ENCODE assay signal across 16 mouse cellular contexts in genomic region chr14:9721917-9722472, GRCm38 (mm10).
A peak's percentile ranks its signal among the peaks of the same experiment; 100 is the strongest.
DNase-seq lines count a peak whose midpoint lies in the region; ATAC-seq and TF ChIP-seq lines count a peak whose summit lies in the region.
"Had no signal": no experiment of that assay in that cellular context is flagged by ENCODE, and none has a peak within 500 bp of the region (broad histone marks: within the 10 kb centered on the region; RNA-seq: fewer than 3 reads in every experiment).

No protein-coding gene starts in this region.

- intact Hi-C loops in left cerebral cortex, adult 2 months (cut with DNase I): no loop called here

- 49% methylated on average over 2 of the region's 2 CpGs for WGBS in forebrain, embryonic 14.5 days
- WGBS in forebrain, embryonic 11.5 days: 71% methylated on average over 2 of the region's 2 CpGs
- WGBS in embryonic facial prominence, embryonic 14.5 days: 40% methylated on average over 2 of the region's 2 CpGs

- H3K36me3 ChIP-seq in forebrain, embryonic 14.5 days (ENCODE audit: control insufficient read depth, insufficient read depth, low read length): no peaks in the 10 kb centered on the region
- no peaks in the 10 kb centered on the region for H3K36me3 ChIP-seq in forebrain, embryonic 11.5 days (ENCODE audit: control insufficient read depth, insufficient read depth, low read length)
- H3K36me3 ChIP-seq in E14TG2a.4 (ENCODE audit: insufficient read depth, low read length): no peaks in the 10 kb centered on the region
- no peaks in the 10 kb centered on the region for H3K36me3 ChIP-seq in embryonic facial prominence, embryonic 14.5 days (ENCODE audit: control insufficient read depth, insufficient read depth, low read length)
- H3K36me3 ChIP-seq: limb, embryonic 10.5 days; lung, embryonic 15.5 days had no signal

- no peak overlapping the region for H3K27ac ChIP-seq in forebrain, embryonic 14.5 days (ENCODE audit: low read depth, low read length)
- no peak overlapping the region for H3K27ac ChIP-seq in forebrain, embryonic 11.5 days (ENCODE audit: low read depth, low read length)
- no peak overlapping the region for H3K27ac ChIP-seq in left cerebral cortex, adult 2 months
- no peak overlapping the region for H3K27ac ChIP-seq in embryonic facial prominence, embryonic 14.5 days (replicated peaks; ENCODE audit: low read depth, low read length)
- H3K27ac ChIP-seq: forebrain, embryonic 13.5 days; limb, embryonic 10.5 days; lung, embryonic 15.5 days had no signal

- ATAC-seq in forebrain, embryonic 14.5 days: no peak
- ATAC-seq in forebrain, embryonic 11.5 days (replicated peaks; ENCODE audit: low FRiP score): no peak
- no peak for ATAC-seq in embryonic facial prominence, embryonic 14.5 days (ENCODE audit: low read depth)
- no peak for ATAC-seq in erythroblast, adult 5-6 weeks (replicated peaks; ENCODE audit: low FRiP score, poor library complexity, severe bottlenecking)
- ATAC-seq: forebrain, embryonic 13.5 days; inflammation-experienced regulatory T-cells, adult 6 months had no signal

- H3K9ac ChIP-seq in forebrain, embryonic 14.5 days (ENCODE audit: low read length): no peak overlapping the region
- H3K9ac ChIP-seq in forebrain, embryonic 11.5 days (ENCODE audit: low read length): no peak overlapping the region
- H3K9ac ChIP-seq in embryonic facial prominence, embryonic 14.5 days (ENCODE audit: low read depth, low read length): no peak overlapping the region
- H3K9ac ChIP-seq: forebrain, embryonic 13.5 days; lung, embryonic 15.5 days had no signal

- no peak overlapping the region for H3K4me2 ChIP-seq in forebrain, embryonic 14.5 days (ENCODE audit: low read length)
- no peak overlapping the region for H3K4me2 ChIP-seq in forebrain, embryonic 11.5 days (ENCODE audit: low read depth, low read length, severe bottlenecking)
- H3K4me2 ChIP-seq in embryonic facial prominence, embryonic 14.5 days (ENCODE audit: low read depth, low read length): no peak overlapping the region
- H3K4me2 ChIP-seq: forebrain, embryonic 13.5 days; liver, embryonic 11.5 days; lung, embryonic 15.5 days had no signal

- H3K4me1 ChIP-seq in forebrain, embryonic 14.5 days (ENCODE audit: control insufficient read depth, insufficient read depth, low read length): no peaks in the 10 kb centered on the region
- no peaks in the 10 kb centered on the region for H3K4me1 ChIP-seq in forebrain, embryonic 11.5 days (replicated peaks; ENCODE audit: control insufficient read depth, insufficient read depth, low read length)
- no peaks in the 10 kb centered on the region for H3K4me1 ChIP-seq in E14TG2a.4 (replicated peaks; ENCODE audit: low read depth, low read length)
- H3K4me1 ChIP-seq in embryonic facial prominence, embryonic 14.5 days (ENCODE audit: control insufficient read depth, insufficient read depth, low read length): no peaks in the 10 kb centered on the region
- H3K4me1 ChIP-seq: forebrain, embryonic 13.5 days; lung, embryonic 15.5 days had no signal

- no peak overlapping the region for H3K4me3 ChIP-seq in forebrain, embryonic 14.5 days (ENCODE audit: low read depth, low read length)
- H3K4me3 ChIP-seq in forebrain, embryonic 11.5 days (ENCODE audit: low read depth, low read length): no peak overlapping the region
- no peak overlapping the region for H3K4me3 ChIP-seq in left cerebral cortex, adult 2 months
- H3K4me3 ChIP-seq in E14TG2a.4 (replicated peaks; ENCODE audit: low read length): no peak overlapping the region
- H3K4me3 ChIP-seq in embryonic facial prominence, embryonic 14.5 days (ENCODE audit: low read depth, low read length): no peak overlapping the region
- H3K4me3 ChIP-seq: forebrain, embryonic 13.5 days; limb, embryonic 10.5 days; lung, embryonic 15.5 days had no signal

- H3K27me3 ChIP-seq in forebrain, embryonic 14.5 days (replicated peaks; ENCODE audit: control insufficient read depth, insufficient read depth, low read length): no peaks in the 10 kb centered on the region
- no peaks in the 10 kb centered on the region for H3K27me3 ChIP-seq in forebrain, embryonic 11.5 days (ENCODE audit: control insufficient read depth, insufficient read depth, low read length)
- no peaks in the 10 kb centered on the region for H3K27me3 ChIP-seq in E14TG2a.4 (ENCODE audit: insufficient read depth, low read length)
- H3K27me3 ChIP-seq in embryonic facial prominence, embryonic 14.5 days (replicated peaks; ENCODE audit: control insufficient read depth, insufficient read depth, low read length): no peaks in the 10 kb centered on the region
- H3K27me3 ChIP-seq: forebrain, embryonic 13.5 days; lung, embryonic 15.5 days had no signal

- peak; percentile 5 for DNase-seq in forebrain, embryonic 14.5 days (ENCODE audit: low spot score)
- no peak for DNase-seq in forebrain, embryonic 11.5 days (ENCODE audit: low spot score)
- DNase-seq in left cerebral cortex, adult 2 months (ENCODE audit: extremely low spot score in 1 of 2, low spot score in 2 of 2): no peak
- no peak for DNase-seq in left cerebral cortex, adult 11 months (ENCODE audit: low spot score)
- DNase-seq in embryonic facial prominence, embryonic 14.5 days (ENCODE audit: low spot score): peak; percentile 1
- no peak for DNase-seq in right cerebral cortex, postnatal 14 days
- DNase-seq: cerebellum, postnatal 25 days; retina, postnatal 1 day; thymus, adult 18-20 months had no signal

- H3K9me3 ChIP-seq in forebrain, embryonic 14.5 days (replicated peaks; ENCODE audit: control insufficient read depth, low read length): no peaks in the 10 kb centered on the region
- no peaks in the 10 kb centered on the region for H3K9me3 ChIP-seq in forebrain, embryonic 11.5 days (ENCODE audit: control insufficient read depth, low read length)
- no peaks in the 10 kb centered on the region for H3K9me3 ChIP-seq in E14TG2a.4 (ENCODE audit: low read length)
- 0 out of 2 replicates have a peak, but pooled peaks cover 3% of the 10 kb centered on the region for H3K9me3 ChIP-seq in embryonic facial prominence, embryonic 14.5 days (ENCODE audit: control insufficient read depth, low read length)
- H3K9me3 ChIP-seq: forebrain, embryonic 13.5 days; limb, embryonic 10.5 days; lung, embryonic 15.5 days had no signal

- TF ChIP-seq CTCF in left cerebral cortex, adult 2 months (IDR thresholded peaks at IDR 0.05): peak; percentile 38
- 0 out of 2 replicates have a peak, but pooled peaks have one; percentile 15 for TF ChIP-seq CTCF in E14TG2a.4 (conservative IDR thresholded peaks at IDR 0.05; ENCODE audit: low read length)

Comparison
In these comparisons a context has a peak if more than half of its experiments do, and no peak if none do; other contexts are left out.
1. DNase-seq: peak in forebrain, embryonic 14.5 days (single experiment) and embryonic facial prominence, embryonic 14.5 days (single experiment); none in forebrain, embryonic 11.5 days (single experiment), left cerebral cortex, adult 2 months (0 of 2), left cerebral cortex, adult 11 months (single experiment) and right cerebral cortex, postnatal 14 days (single experiment).